In the genomic region with DNA sequence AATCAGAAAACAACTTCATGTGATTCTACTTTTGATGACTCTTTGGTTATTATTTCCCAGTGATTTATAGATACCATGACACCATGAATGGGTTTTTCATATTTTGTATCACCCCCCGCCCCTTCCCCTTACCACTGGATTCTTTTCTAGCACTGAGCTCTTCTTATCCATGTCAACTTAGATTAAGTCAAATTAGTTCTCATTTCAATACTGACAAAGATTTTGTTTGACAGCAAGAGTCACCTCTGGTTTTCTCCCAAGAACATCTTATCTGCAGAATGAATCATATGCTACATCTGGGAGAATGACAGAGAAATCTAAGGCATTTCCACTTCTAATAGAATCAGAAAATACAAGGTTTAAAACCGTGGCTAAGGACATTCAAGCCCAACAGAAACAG, we compare ENCODE assay signal across 35 mouse cellular contexts.
"Had no signal": no experiment of that assay in that cellular context is flagged by ENCODE, and none has a peak within 500 bp of the region (broad histone marks: within the 10 kb centered on the region; RNA-seq: fewer than 3 reads in every experiment).

No protein-coding gene starts in this region.

- H3K4me2 ChIP-seq: heart, embryonic 11.5 days; heart, embryonic 12.5 days; heart, embryonic 13.5 days; heart, embryonic 15.5 days; hindbrain, embryonic 12.5 days; hindbrain, embryonic 13.5 days; hindbrain, embryonic 15.5 days; intestine, embryonic 15.5 days; kidney, embryonic 15.5 days had no signal

- ATAC-seq: hindbrain, embryonic 16.5 days; hindbrain, postnatal 0 days; inflammation-experienced regulatory T-cells, adult 6 months; intestine, embryonic 15.5 days; intestine, embryonic 16.5 days; intestine, postnatal 0 days had no signal

- DNase-seq: heart, postnatal 10 days; heart, postnatal 14 days; heart, postnatal 36 days; heart, postnatal 4 days; kidney, adult 11 months; kidney, adult 18-20 months; kidney, adult 2 months; kidney, adult 8-10 months; kidney, adult 9 months; kidney, postnatal 10 days; kidney, postnatal 14 days; kidney, postnatal 25 days; kidney, postnatal 36 days; kidney, postnatal 4 days; layer of hippocampus, adult 9-11 months; layer of hippocampus, postnatal 36 days had no signal

- H3K4me3 ChIP-seq: heart, embryonic 10.5 days; heart, embryonic 12.5 days; heart, embryonic 13.5 days; heart, embryonic 15.5 days; hindbrain, embryonic 10.5 days; hindbrain, embryonic 12.5 days; hindbrain, embryonic 13.5 days; hindbrain, embryonic 15.5 days; intestine, embryonic 15.5 days; kidney, embryonic 15.5 days; layer of hippocampus, adult 2 months; left cerebral cortex, adult 2 months had no signal

- H3K36me3 ChIP-seq: heart, embryonic 10.5 days; heart, embryonic 12.5 days; heart, embryonic 13.5 days; heart, embryonic 15.5 days; hindbrain, embryonic 10.5 days; hindbrain, embryonic 12.5 days; hindbrain, embryonic 13.5 days; hindbrain, embryonic 15.5 days; intestine, embryonic 15.5 days; kidney, embryonic 15.5 days had no signal

- H3K4me1 ChIP-seq: heart, embryonic 10.5 days; heart, embryonic 12.5 days; heart, embryonic 13.5 days; heart, embryonic 15.5 days; hindbrain, embryonic 10.5 days; hindbrain, embryonic 12.5 days; hindbrain, embryonic 13.5 days; hindbrain, embryonic 15.5 days; intestine, embryonic 15.5 days; kidney, embryonic 15.5 days had no signal

- H3K9ac ChIP-seq: heart, embryonic 12.5 days; heart, embryonic 13.5 days; heart, embryonic 15.5 days; hindbrain, embryonic 12.5 days; hindbrain, embryonic 13.5 days; hindbrain, embryonic 15.5 days; intestine, embryonic 15.5 days; kidney, embryonic 15.5 days had no signal

- H3K27ac ChIP-seq: heart, embryonic 10.5 days; heart, embryonic 13.5 days; heart, embryonic 15.5 days; hindbrain, embryonic 10.5 days; hindbrain, embryonic 12.5 days; hindbrain, embryonic 13.5 days; hindbrain, embryonic 15.5 days; hindbrain, postnatal 0 days; intestine, embryonic 15.5 days; kidney, embryonic 15.5 days; kidney, postnatal 0 days; layer of hippocampus, adult 2 months; left cerebral cortex, adult 2 months had no signal

- H3K9me3 ChIP-seq: heart, embryonic 10.5 days; heart, embryonic 12.5 days; heart, embryonic 13.5 days; heart, embryonic 15.5 days; hindbrain, embryonic 10.5 days; hindbrain, embryonic 12.5 days; hindbrain, embryonic 13.5 days; hindbrain, embryonic 15.5 days; intestine, embryonic 15.5 days; kidney, embryonic 15.5 days had no signal

- H3K27me3 ChIP-seq: heart, embryonic 12.5 days; heart, embryonic 13.5 days; heart, embryonic 15.5 days; hindbrain, embryonic 12.5 days; hindbrain, embryonic 13.5 days; hindbrain, embryonic 15.5 days; intestine, embryonic 15.5 days; kidney, embryonic 15.5 days had no signal
